Mouse (Mus musculus): ENCODE data around the gene Tmem219. TPM values are rescaled to one million over a fixed set of nuclear protein-coding genes. Genes with fewer than 3 reads are reported as not detected.
"Not testable (repeated sequence)": the region's sequence is repeated elsewhere in the genome, so short reads cannot be mapped to it uniquely, and the experiment has no call there.

Gene Tmem219
- polyA plus RNA-seq, 1 experiment from 2014 or later = 25.7 TPM

DNA sequence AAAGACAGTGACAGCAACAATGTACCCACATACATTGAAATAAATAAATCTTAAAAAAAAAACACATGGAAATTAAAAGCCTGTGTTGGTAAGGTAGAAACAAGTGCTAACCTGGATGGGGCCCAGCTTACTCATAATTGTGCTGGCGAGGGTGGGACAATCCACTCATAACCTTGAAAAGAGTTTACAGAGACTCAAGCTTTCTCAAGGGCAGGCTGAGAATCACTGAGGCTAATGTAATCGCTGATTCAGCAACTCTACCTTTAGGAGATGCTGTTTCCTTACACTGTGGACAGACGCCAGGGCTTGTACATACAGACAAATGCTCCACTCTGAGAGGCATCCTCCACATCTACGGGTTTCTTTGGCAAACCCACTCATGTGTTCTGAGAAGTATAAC lies 2.7 kb downstream of the Tmem219 start:
- 80% methylated on average over 4 of the region's 4 CpGs for WGBS
- no peaks in the 10 kb centered on the region for H3K9me3 ChIP-seq
- H3K4me2 ChIP-seq = no peak overlapping the region
- H3K4me3 ChIP-seq = no peak overlapping the region
- H3K36me3 ChIP-seq = no peaks in the 10 kb centered on the region
- ATAC-seq (ENCODE audit: low read depth) = no peak
- peaks cover 12% of the 10 kb centered on the region for H3K4me1 ChIP-seq (replicated peaks)
- H3K27ac ChIP-seq (replicated peaks) = no peak overlapping the region
- no peaks in the 10 kb centered on the region for H3K27me3 ChIP-seq
- H3K9ac ChIP-seq = no peak overlapping the region

DNA sequence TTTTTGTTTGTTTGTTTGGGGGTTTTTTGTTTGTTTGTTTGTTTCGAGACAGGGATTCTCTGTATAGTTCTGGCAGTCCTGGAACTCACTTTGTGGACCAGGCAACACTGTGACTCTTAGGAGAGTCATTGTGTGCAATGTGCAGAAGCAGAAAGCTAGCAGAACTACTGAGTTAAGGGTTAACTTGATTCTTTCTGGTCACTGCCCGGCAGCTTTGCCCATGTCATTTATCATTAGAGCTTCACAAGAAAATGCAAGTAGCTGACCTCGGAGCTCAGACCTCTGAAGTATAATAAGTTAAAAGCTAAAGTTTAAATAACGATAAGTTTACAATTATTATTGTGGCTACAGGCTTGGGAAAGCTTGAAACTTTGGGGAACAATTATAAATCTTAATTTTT lies 4.4 kb downstream of the Tmem219 start:
- H3K4me3 ChIP-seq; H3K9me3 ChIP-seq; H3K9ac ChIP-seq; H3K36me3 ChIP-seq; H3K4me2 ChIP-seq; ATAC-seq (ENCODE audit: low read depth); H3K27me3 ChIP-seq; H3K27ac ChIP-seq (replicated peaks): not testable (repeated sequence)
- H3K4me1 ChIP-seq (replicated peaks) = peaks cover 12% of the 10 kb centered on the region
- 27% methylated on average over 4 of the region's 4 CpGs for WGBS

DNA sequence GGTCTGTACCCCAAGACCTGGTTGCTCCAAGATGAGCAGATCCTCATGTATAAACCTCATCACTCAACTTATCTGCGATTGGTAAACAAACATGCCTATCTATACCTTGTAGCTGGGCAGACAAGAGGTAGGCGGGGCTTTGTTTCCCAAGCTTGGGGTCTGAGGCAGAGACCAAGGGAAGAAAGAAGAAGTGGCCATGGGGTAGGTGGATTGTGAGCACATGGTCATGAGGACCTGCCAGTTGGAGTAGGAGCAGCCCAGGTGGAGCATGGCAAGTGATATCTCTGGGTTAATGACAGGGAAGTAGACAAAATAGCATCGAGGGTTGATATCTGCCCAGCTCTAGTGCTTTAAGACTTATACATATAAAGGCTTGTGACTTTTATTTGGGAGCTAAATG lies 7.9 kb downstream of the Tmem219 start:
- H3K9me3 ChIP-seq = no peaks in the 10 kb centered on the region
- H3K27ac ChIP-seq (replicated peaks) = no peak overlapping the region
- ATAC-seq (ENCODE audit: low read depth) = no peak
- WGBS = 93% methylated on average over 3 of the region's 3 CpGs
- H3K36me3 ChIP-seq = no peaks in the 10 kb centered on the region
- no peak overlapping the region for H3K9ac ChIP-seq
- H3K4me1 ChIP-seq (replicated peaks) = no peaks in the 10 kb centered on the region
- no peaks in the 10 kb centered on the region for H3K27me3 ChIP-seq
- H3K4me3 ChIP-seq = no peak overlapping the region
- no peak overlapping the region for H3K4me2 ChIP-seq

DNA sequence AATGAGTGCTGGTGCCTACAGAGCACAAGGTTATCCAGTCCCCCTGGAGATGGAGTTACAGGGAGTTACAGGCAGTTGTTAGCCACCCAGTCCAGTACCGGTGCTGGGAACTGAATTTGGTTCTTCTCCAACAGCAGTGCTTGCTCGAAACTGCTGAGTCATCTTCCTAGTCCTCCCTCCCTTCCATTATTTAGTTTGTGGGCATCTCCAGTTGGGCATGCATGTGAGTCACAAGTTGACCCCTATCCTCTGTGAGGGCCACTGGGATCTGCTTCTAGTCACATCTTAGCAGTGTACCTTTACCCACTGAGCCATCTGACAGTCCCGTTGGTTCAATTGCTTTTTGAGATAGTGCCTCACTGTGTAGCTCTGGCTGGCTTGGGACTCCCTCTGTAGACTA lies 17.1 kb downstream of the Tmem219 start:
- Histone ChIP-seq H3K27me3 (no peaks in the 10 kb centered on the region), H3K27ac (replicated peaks) (no peak overlapping the region), H3K4me2 (no peak overlapping the region), H3K9ac (no peak overlapping the region), H3K9me3 (no peaks in the 10 kb centered on the region), H3K36me3 (no peaks in the 10 kb centered on the region), H3K4me1 (replicated peaks) (no peaks in the 10 kb centered on the region), H3K4me3 (no peak overlapping the region)
- no peak for ATAC-seq (ENCODE audit: low read depth)
- WGBS = 70% methylated on average over 3 of the region's 3 CpGs

DNA sequence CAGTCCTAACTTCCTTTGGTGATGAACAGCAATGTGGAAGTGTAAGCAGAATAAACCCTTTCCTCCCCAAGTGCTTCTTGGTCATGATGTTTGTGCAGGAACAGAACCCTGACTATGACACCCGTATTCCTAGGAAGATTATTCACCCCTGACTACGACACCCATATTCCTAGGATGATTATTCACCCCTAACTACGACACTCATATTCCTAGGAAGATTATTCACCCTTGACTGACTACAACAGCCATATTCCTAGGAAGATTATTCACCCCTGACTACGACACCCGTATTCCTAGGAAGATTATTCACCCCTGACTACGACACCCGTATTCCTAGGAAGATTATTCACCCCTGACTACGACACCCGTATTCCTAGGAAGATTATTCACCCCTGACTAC lies 22.9 kb downstream of the Tmem219 start:
- ATAC-seq (ENCODE audit: low read depth) = not testable (repeated sequence)
- 94% methylated on average over 7 of the region's 9 CpGs for WGBS

DNA sequence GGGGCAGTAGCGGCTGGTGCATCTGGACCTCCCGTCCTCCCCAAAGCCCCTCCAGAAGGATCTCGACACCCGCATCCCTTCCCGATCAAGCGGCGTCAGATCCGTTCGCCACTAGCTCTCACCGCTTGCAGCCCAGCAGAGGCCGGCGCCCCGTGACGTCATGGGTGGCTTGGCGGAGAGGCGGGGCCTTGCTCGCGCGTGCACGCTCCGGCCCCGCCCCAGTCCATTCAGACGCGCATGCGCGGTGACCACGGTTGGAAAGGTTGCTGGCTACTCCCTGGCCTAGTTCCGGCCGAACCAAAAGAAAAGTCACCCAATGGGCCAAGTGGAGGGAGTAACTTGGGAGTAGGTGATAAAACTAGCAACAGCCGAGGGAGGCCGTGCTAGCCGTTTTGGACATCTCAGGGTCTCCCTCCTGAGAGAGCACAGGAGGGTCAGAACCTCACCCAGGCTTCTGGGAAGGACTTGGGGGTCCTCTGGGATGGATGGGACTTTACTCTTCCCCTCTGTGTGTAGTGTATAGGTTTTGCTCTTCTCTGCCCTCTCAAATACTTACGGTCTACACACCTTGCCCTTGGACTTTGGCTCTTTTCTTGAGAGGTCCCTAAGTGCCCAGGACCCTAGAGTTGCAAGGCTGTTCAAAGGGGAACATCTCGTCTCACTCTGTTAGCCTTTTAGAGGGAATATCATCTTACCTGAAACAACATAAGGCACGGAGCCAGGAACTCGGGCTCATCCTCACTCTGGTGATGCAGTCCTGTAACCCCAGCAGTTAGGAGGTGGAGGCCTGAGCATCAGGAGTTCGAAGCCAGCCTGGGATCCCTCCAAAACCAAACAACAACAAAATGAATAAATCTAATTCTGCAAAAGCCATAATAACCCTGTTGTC lies 24.4 kb downstream of the Tmem219 start:
- ATAC-seq (ENCODE audit: low read depth) = peak; percentile 95
- 13% methylated on average over 37 of the region's 37 CpGs for WGBS
- H3K4me2 ChIP-seq = peak overlapping the region; percentile 74
- H3K4me3 ChIP-seq = peak overlapping the region; percentile 69
- no peaks in the 10 kb centered on the region for H3K9me3 ChIP-seq
- H3K27ac ChIP-seq (replicated peaks) = peak overlapping the region; percentile 93
- H3K27me3 ChIP-seq = no peaks in the 10 kb centered on the region
- H3K4me1 ChIP-seq (replicated peaks) = peaks cover 16% of the 10 kb centered on the region
- H3K36me3 ChIP-seq = no peaks in the 10 kb centered on the region
- peak overlapping the region; percentile 88 for H3K9ac ChIP-seq

More for the DNA sequence above, 22.9 kb downstream of the Tmem219 start:
- H3K9me3 ChIP-seq; H3K9ac ChIP-seq; H3K27ac ChIP-seq (replicated peaks); H3K36me3 ChIP-seq; H3K27me3 ChIP-seq; H3K4me3 ChIP-seq; H3K4me2 ChIP-seq: not testable (repeated sequence)
- H3K4me1 ChIP-seq (replicated peaks) = peaks cover 16% of the 10 kb centered on the region

DNA sequence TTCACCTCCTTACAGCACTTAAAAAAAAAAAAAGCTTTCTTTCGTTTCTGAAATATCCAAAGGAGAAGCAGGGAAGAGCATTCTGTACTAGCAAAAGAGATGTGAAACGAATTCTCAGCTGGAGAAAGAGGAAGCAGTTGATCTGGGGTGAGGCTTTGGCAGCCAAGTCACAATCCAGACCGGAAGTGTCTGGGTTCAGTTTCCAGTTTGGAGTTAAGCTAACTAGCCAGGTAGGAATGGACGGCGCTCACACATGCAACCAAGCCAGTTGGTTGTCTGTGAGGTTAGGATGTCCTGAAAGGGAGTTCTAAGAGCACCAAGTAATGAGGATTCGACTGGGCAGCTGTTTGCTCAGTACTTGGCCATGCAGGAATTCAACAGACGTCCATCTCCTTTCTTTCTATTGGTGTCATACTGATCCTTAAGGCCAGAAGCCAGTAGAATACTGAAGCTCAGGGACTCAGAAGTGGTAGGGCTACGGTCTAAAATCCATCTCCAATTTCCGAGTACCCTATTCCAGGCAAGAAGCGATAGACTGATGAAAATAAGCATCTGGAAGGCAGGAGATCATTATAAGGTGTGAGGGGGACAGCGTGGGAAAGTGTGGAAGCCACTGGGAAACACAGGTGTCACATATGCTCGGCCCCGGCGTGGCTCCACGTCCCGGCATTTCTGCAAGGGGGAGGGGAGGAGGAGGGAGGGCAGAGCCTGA lies 25.2 kb downstream of the Tmem219 start:
- Histone ChIP-seq H3K36me3 (no peaks in the 10 kb centered on the region), H3K9me3 (no peaks in the 10 kb centered on the region), H3K27ac (replicated peaks) (peak overlapping the region; percentile 93), H3K27me3 (no peaks in the 10 kb centered on the region), H3K4me2 (peak overlapping the region; percentile 74), H3K4me3 (peak overlapping the region; percentile 69), H3K4me1 (replicated peaks) (peaks cover 16% of the 10 kb centered on the region), H3K9ac (peak overlapping the region; percentile 88)
- peak; percentile 83 for ATAC-seq (ENCODE audit: low read depth)
- WGBS = 27% methylated on average over 16 of the region's 16 CpGs

DNA sequence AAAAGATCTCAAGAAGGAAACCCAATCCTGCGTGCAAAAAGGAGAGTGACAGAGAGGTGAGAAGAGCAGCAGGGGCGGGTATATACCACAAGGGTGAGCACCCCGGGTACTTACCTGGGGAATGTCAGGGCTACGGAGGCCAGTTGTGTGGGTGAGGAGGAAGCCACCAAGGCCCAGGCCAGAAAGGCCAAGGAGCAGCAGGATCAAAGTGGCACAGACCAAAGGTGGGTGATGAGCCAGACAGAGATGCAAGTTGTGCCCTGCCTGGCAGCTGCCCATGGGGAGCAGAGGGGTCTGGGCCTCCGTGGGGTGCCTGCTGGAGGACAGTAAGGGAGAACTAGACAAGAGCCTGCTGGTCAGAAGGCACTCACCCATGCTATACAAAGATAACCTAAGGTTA lies 25.8 kb downstream of the Tmem219 start:
- Histone ChIP-seq H3K4me2 (peak overlapping the region; percentile 74), H3K9me3 (no peaks in the 10 kb centered on the region), H3K9ac (peak overlapping the region; percentile 88), H3K27me3 (no peaks in the 10 kb centered on the region), H3K4me3 (no peak overlapping the region), H3K36me3 (peaks cover 1% of the 10 kb centered on the region), H3K4me1 (replicated peaks) (peaks cover 16% of the 10 kb centered on the region), H3K27ac (replicated peaks) (no peak overlapping the region)
- 90% methylated on average over 5 of the region's 5 CpGs for WGBS
- ATAC-seq (ENCODE audit: low read depth) = no peak

DNA sequence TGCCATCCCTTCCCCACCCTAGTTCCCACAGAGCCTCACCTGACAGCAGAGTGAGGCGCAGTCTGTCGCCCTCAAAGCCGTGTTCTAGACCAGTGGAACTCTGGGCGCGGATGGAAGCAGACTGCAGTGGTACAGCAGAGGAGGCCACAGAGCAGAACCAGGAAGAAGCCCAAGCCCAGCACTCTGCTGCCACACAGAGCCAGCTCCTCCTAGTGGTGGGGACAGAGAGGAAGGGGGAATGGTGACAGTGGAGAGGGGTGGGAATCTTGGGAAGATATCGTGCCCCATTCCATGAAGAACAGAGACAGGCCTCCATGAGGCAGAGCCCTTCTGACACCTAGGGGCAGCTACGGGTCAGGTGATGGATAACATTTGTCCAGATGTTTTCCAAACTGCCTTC lies 33.9 kb downstream of the Tmem219 start:
- Histone ChIP-seq H3K9ac (peak overlapping the region; percentile 26; the same call in 1 of the 2 replicates), H3K4me1 (replicated peaks) (no peaks in the 10 kb centered on the region), H3K36me3 (peaks cover 17% of the 10 kb centered on the region), H3K4me3 (no peak overlapping the region), H3K27ac (replicated peaks) (no peak overlapping the region), H3K4me2 (no peak overlapping the region), H3K27me3 (no peaks in the 10 kb centered on the region), H3K9me3 (no peaks in the 10 kb centered on the region)
- ATAC-seq (ENCODE audit: low read depth) = no peak
- WGBS = 48% methylated on average over 7 of the region's 7 CpGs

DNA sequence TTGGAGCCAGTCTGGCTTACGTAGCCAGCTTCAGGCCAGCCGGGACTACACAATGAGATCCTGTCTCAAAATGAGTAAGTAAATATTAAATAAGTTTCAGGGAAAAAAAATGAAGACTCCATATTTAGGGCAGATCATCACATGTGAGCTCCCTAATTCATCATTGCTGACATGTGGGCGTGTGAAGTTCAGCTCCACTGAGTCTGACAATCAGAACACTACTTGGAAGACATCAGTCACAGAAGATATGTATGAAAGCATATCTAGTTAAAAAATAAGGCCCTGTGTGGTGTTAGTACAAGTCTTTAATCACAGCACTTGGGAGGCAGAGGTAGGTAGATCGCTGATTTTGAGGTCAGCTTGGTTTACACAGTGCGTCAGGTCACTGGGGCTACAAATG lies 35.4 kb downstream of the Tmem219 start:
- Histone ChIP-seq H3K27ac (replicated peaks) (no peak overlapping the region), H3K4me1 (replicated peaks) (peaks cover 15% of the 10 kb centered on the region), H3K9me3 (no peaks in the 10 kb centered on the region), H3K9ac (no peak overlapping the region), H3K36me3 (peaks cover 17% of the 10 kb centered on the region), H3K27me3 (no peaks in the 10 kb centered on the region), H3K4me2 (no peak overlapping the region), H3K4me3 (no peak overlapping the region)
- WGBS = 89% methylated on average over 5 of the region's 5 CpGs
- ATAC-seq (ENCODE audit: low read depth) = no peak

DNA sequence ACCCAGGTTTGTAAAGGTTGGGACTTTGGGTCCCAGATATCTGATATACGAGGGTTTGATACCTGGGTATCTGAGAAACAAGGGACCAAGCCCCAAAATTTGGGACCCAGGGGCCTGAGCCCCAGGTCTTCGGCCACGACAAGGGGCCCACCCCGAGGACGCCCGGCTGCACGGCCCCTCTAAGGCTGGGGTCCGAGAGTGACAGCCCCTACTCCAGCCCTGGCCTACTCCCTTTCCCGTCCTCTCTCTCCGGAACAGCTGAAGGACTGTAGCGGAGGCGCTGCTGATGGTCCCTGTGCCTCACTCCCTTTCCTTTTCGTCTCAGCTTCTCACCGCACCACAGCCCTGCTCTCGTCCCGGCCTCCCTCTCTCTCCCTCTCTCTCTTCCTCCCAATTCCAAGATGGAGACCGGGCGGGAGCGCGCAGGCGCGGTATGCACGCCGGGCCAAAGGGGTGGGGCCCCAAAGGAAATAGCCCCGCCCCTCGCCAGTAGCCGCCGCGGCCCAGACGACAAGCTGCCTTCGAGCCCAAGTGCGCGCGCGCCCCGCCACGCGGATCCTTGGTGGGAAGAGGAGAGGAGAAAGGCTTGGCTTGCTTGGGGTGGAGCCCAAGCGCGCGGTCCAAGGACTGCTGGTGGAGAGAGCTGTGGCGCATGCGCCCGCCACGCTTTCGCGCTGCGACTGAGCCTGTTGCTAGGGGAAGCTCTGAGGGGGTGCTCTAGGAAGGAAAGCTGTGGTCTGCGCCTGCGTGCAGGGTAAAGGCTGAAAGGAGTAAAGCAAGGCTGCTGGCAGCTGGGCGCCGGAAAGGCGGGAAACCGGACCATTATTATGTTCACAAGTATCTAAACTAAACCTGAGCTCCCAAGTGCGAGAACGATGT lies 38.2 kb downstream of the Tmem219 start, which contains the start of gene Taok2:
Gene Taok2, minus strand, starts transcription at position 418 of the 879 bp plus-strand sequence.
- under 1% methylated on average over 55 of the region's 56 CpGs for WGBS
- H3K9me3 ChIP-seq = no peaks in the 10 kb centered on the region
- peak within 1 kb of the TSS; percentile 95 for H3K27ac ChIP-seq (replicated peaks)
- peak; percentile 98 for ATAC-seq (ENCODE audit: low read depth)
- peak within 1 kb of the TSS; percentile 91 for H3K4me3 ChIP-seq
- H3K9ac ChIP-seq = peak within 1 kb of the TSS; percentile 94
- peak within 1 kb of the TSS; percentile 99 for H3K4me2 ChIP-seq
- peaks cover 40% of the 10 kb centered on the region for H3K4me1 ChIP-seq (replicated peaks)
- peaks cover 13% of the 10 kb centered on the region for H3K36me3 ChIP-seq
- no peaks in the 10 kb centered on the region for H3K27me3 ChIP-seq
